Mouse (Mus musculus) hindbrain, postnatal 0 days (tissue): ENCODE data around the gene Kcna10. TPM values are rescaled to one million over a fixed set of nuclear protein-coding genes. Genes with fewer than 3 reads are reported as not detected.

ENCODE experiments used
- ATAC-seq: fragments of 200-750 bp; cut with Nextera tagmentation; 2 replicates; pipeline ENCODE4 v1.8.0; 2017; ENCODE audit warnings: mild to moderate bottlenecking, moderate TSS enrichment, moderate library complexity
- DNase-seq: peaks from one replicate; pipeline ENCODE4 v3.0.0-alpha.2; 2015; ENCODE audit warnings: low spot score
- H3K27ac ChIP-seq: fragments of 300-500 bp; sonication (generic); 2 replicates; pipeline ENCODE4 v1.5.1; 2014; ENCODE audit warnings: mild to moderate bottlenecking
- H3K27me3 ChIP-seq: fragments of 300-500 bp; sonication (generic); 2 replicates; pipeline ENCODE4 v1.6.1; 2014; ENCODE audit warnings: low read length, mixed read lengths; ENCODE audit not compliant: insufficient read depth
- H3K36me3 ChIP-seq: fragments of 300-500 bp; sonication (generic); 2 replicates; pipeline ENCODE4 v1.6.1; 2014; ENCODE audit warnings: low read length, mixed read lengths; ENCODE audit not compliant: insufficient read depth
- H3K4me1 ChIP-seq: fragments of 300-500 bp; sonication (generic); 2 replicates; pipeline ENCODE4 v1.6.1; 2014; ENCODE audit warnings: antibody characterized with exemption, low read length, mixed read lengths; ENCODE audit not compliant: insufficient read depth
- H3K4me2 ChIP-seq: fragments of 300-500 bp; sonication (generic); 2 replicates; pipeline ENCODE4 v1.6.1; 2014; ENCODE audit warnings: low read depth, mild to moderate bottlenecking, low read length, moderate library complexity, mixed read lengths
- H3K4me3 ChIP-seq: fragments of 300-500 bp; sonication (generic); 2 replicates; pipeline ENCODE4 v1.5.1; 2014; ENCODE audit warnings: low read length
- H3K9ac ChIP-seq: fragments of 300-500 bp; sonication (generic); replicated peaks from 2 replicates; pipeline ENCODE4 v1.6.1; 2014; ENCODE audit warnings: mild to moderate bottlenecking, low read length, moderate library complexity, mixed read lengths
- H3K9me3 ChIP-seq: fragments of 300-500 bp; sonication (generic); 2 replicates; pipeline ENCODE4 v1.6.1; 2016; ENCODE audit warnings: low read length, mixed read lengths
- CTCF ChIP-seq: IDR thresholded peaks from 2 replicates; pipeline ENCODE4 v1.5.1; 2016; ENCODE audit warnings: antibody characterized with exemption, control low read depth, low read depth
- WGBS: fragments of 180-500 bp; shearing (Covaris S2); extraction: QIAGEN DNeasy Blood & Tissue Kit; methylation state at CpG from one replicate; pipeline ENCODE4 v1.1.7; 2014; 5-methylcytosine and 5-hydroxymethylcytosine counted together
- polyA plus RNA-seq: library from polyadenylated mRNA; unstranded; fragments of >200 nt; fragmentation: Nextera tagmentation; extraction: Ambion mirVana; gene quantifications from 2 replicates; pipeline ENCODE4 v1.2.1, GENCODE M21; 2015
- total RNA-seq: library from RNA; depleted of rRNA; stranded (reverse); fragments of >200 nt; gene quantifications from 2 replicates; pipeline ENCODE4 v1.2.3, GENCODE M21; 2014; rRNA removed

Gene Kcna10
- total RNA-seq (not detected in 2 replicates), polyA plus RNA-seq (0.09 TPM in 1 of 2 replicates, not detected in the other)

GRCm38 (mm10) chr3:107182756-107183155 is at the start of gene Kcna10:
Gene Kcna10, plus strand, starts transcription at chr3:107183056.
- no peak for ATAC-seq

GRCm38 (mm10) chr3:107134457-107134856 is 48.4 kb upstream of the Kcna10 start:
- Histone ChIP-seq H3K9ac (no peak overlapping the region), H3K27ac (no peak overlapping the region), H3K27me3 (no peaks in the 10 kb centered on the region), H3K4me2 (no peak overlapping the region), H3K9me3 (no peaks in the 10 kb centered on the region), H3K4me3 (no peak overlapping the region), H3K36me3 (no peaks in the 10 kb centered on the region), H3K4me1 (no peaks in the 10 kb centered on the region)
- ATAC-seq (no peak), DNase-seq (no peak)
- 83% methylated on average over 3 of the region's 3 CpGs for WGBS
- no peak for TF ChIP-seq CTCF

More at GRCm38 (mm10) chr3:107182756-107183155, at the start of gene Kcna10:
- 86% methylated on average over 1 of the region's 1 CpGs for WGBS
- Histone ChIP-seq H3K27ac (no peak within 1 kb of the TSS), H3K9me3 (no peaks in the 10 kb centered on the region), H3K36me3 (no peaks in the 10 kb centered on the region), H3K27me3 (no peaks in the 10 kb centered on the region), H3K9ac (no peak within 1 kb of the TSS), H3K4me3 (no peak within 1 kb of the TSS), H3K4me2 (no peak within 1 kb of the TSS), H3K4me1 (no peaks in the 10 kb centered on the region)
- no peak for DNase-seq
- TF ChIP-seq CTCF: no peak

GRCm38 (mm10) chr3:107147126-107147525 is 35.7 kb upstream of the Kcna10 start:
- 50% methylated on average over 7 of the region's 7 CpGs for WGBS
- no peaks in the 10 kb centered on the region for H3K36me3 ChIP-seq
- peaks cover 6% of the 10 kb centered on the region; the same call in 1 of the 2 replicates for H3K4me1 ChIP-seq
- no peak overlapping the region for H3K9ac ChIP-seq
- no peaks in the 10 kb centered on the region for H3K27me3 ChIP-seq
- no peaks in the 10 kb centered on the region for H3K9me3 ChIP-seq
- ATAC-seq (no peak), DNase-seq (no peak)
- no peak for TF ChIP-seq CTCF
- H3K4me2 ChIP-seq: no peak overlapping the region
- no peak overlapping the region for H3K27ac ChIP-seq
- no peak overlapping the region for H3K4me3 ChIP-seq

GRCm38 (mm10) chr3:107149006-107149405 is 33.9 kb upstream of the Kcna10 start:
- no peak overlapping the region for H3K27ac ChIP-seq
- H3K9me3 ChIP-seq: no peaks in the 10 kb centered on the region
- no peaks in the 10 kb centered on the region for H3K27me3 ChIP-seq
- no peaks in the 10 kb centered on the region for H3K36me3 ChIP-seq
- H3K4me1 ChIP-seq: peaks cover 6% of the 10 kb centered on the region; the same call in 1 of the 2 replicates
- no peak overlapping the region for H3K4me3 ChIP-seq
- DNase-seq (peak; percentile 17), ATAC-seq (no peak)
- TF ChIP-seq CTCF: peak; percentile 42; the same call in 1 of the 2 replicates
- no peak overlapping the region for H3K4me2 ChIP-seq
- H3K9ac ChIP-seq: no peak overlapping the region
- 86% methylated on average over 3 of the region's 3 CpGs for WGBS

- no peaks in the 10 kb centered on the region for H3K36me3 ChIP-seq
- H3K27ac ChIP-seq: no peak overlapping the region
- TF ChIP-seq CTCF: no peak
- WGBS: 29% methylated on average over 3 of the region's 3 CpGs
- no peak overlapping the region for H3K4me2 ChIP-seq
- ATAC-seq (no peak), DNase-seq (peak; percentile 42)
- H3K4me1 ChIP-seq: peaks cover 6% of the 10 kb centered on the region; the same call in 1 of the 2 replicates
- no peak overlapping the region for H3K9ac ChIP-seq
- H3K9me3 ChIP-seq: no peaks in the 10 kb centered on the region
- no peak overlapping the region for H3K4me3 ChIP-seq
- no peaks in the 10 kb centered on the region for H3K27me3 ChIP-seq
Measured at GRCm38 (mm10) chr3:107150469-107150868, 32.4 kb upstream of the Kcna10 start.

GRCm38 (mm10) chr3:107150872-107151540 is 31.9 kb upstream of the Kcna10 start:
- Histone ChIP-seq H3K4me3 (no peak overlapping the region), H3K9ac (no peak overlapping the region), H3K4me2 (no peak overlapping the region), H3K4me1 (peaks cover 6% of the 10 kb centered on the region; the same call in 1 of the 2 replicates), H3K27ac (no peak overlapping the region), H3K36me3 (no peaks in the 10 kb centered on the region), H3K9me3 (no peaks in the 10 kb centered on the region), H3K27me3 (no peaks in the 10 kb centered on the region)
- WGBS: 26% methylated on average over 7 of the region's 7 CpGs
- TF ChIP-seq CTCF: no peak
- ATAC-seq (peak; percentile 33; the same call in 1 of the 2 replicates), DNase-seq (peak; percentile 27)
